Mouse (Mus musculus): ENCODE data around the gene Ttll11. TPM values are rescaled to one million over a fixed set of nuclear protein-coding genes. Genes with fewer than 3 reads are reported as not detected.

Ttll11 gene
- polyA plus RNA-seq, 1 experiment from 2014 or later = 4.9 TPM

DNA sequence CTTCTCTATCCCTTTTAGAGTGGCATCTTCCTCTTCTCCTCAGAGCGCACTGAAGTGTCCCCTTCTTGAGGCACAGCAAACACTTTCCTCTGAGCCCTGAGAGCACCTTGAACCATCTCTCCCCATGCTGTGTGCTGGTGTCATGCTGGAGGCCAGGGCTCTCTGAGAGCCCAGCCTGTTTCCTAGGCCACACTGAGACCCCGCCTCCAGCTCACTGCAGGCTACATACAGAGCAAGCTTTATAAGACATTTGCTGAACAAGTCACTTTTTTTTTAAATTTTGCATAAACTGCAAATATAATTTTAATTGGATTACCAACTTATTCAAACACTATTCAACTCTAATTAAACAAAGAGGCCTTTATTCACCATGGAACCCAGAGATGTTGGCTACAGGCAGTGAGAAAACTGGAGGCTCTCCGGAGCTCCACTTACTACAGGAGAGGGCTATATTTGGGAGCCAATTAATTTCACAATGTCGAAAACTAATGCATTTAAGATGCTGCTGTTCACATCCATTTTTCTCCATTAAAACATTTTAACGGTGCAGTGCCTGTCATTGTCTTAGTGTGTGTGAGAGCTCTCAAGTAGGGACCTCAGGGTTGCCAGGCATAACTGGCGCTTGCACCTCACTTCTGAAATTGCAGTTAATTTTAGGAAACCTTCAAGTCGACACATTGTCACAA, 119.9 kb downstream of the Ttll11 start:
- no peak overlapping the region for H3K9ac ChIP-seq (ENCODE audit: low read depth, low read length)
- no peak overlapping the region for H3K4me2 ChIP-seq (ENCODE audit: low read length)
- peaks cover 13% of the 10 kb centered on the region for H3K4me1 ChIP-seq (ENCODE audit: control insufficient read depth, insufficient read depth, low read length)
- H3K4me3 ChIP-seq (ENCODE audit: low read depth, low read length) = no peak overlapping the region
- peak overlapping the region; percentile 61; the same call in 1 of the 2 replicates for H3K27ac ChIP-seq (ENCODE audit: low read length)
- no peaks in the 10 kb centered on the region for H3K9me3 ChIP-seq (replicated peaks; ENCODE audit: control insufficient read depth, low read length, poor library complexity, severe bottlenecking)
- H3K27me3 ChIP-seq (ENCODE audit: control insufficient read depth, insufficient read depth, low read depth, low read length) = no peaks in the 10 kb centered on the region
- H3K36me3 ChIP-seq (ENCODE audit: control insufficient read depth, insufficient read depth, low read length) = no peaks in the 10 kb centered on the region
- 63% methylated on average over 7 of the region's 7 CpGs for WGBS
- ATAC-seq = peak; percentile 57

DNA sequence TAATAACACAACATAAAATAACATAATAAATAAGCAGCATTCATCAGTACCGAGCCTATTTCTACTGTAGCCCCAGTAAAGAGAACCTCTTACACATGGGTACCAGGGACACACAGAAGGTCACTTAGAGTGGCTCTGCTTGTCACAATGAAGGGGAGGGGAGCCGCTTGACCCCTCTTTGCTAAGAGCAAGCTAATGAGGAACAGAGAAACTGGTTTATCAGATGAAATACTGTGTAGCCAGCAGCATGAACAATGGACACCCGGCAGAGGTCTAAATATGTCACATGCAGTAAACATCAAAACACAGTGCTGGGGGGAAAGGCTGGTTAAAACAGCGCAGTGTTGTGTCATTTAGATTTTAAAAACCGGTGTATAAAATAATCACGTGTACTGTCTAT, 121.4 kb downstream of the Ttll11 start:
- Histone ChIP-seq H3K4me1 (ENCODE audit: control insufficient read depth, insufficient read depth, low read length) (peaks cover 13% of the 10 kb centered on the region), H3K9ac (ENCODE audit: low read depth, low read length) (no peak overlapping the region), H3K9me3 (replicated peaks; ENCODE audit: control insufficient read depth, low read length, poor library complexity, severe bottlenecking) (no peaks in the 10 kb centered on the region), H3K36me3 (ENCODE audit: control insufficient read depth, insufficient read depth, low read length) (no peaks in the 10 kb centered on the region), H3K27me3 (ENCODE audit: control insufficient read depth, insufficient read depth, low read depth, low read length) (no peaks in the 10 kb centered on the region), H3K4me2 (ENCODE audit: low read length) (no peak overlapping the region), H3K4me3 (ENCODE audit: low read depth, low read length) (no peak overlapping the region), H3K27ac (ENCODE audit: low read length) (no peak overlapping the region)
- ATAC-seq = no peak
- WGBS = 71% methylated on average over 6 of the region's 6 CpGs

DNA sequence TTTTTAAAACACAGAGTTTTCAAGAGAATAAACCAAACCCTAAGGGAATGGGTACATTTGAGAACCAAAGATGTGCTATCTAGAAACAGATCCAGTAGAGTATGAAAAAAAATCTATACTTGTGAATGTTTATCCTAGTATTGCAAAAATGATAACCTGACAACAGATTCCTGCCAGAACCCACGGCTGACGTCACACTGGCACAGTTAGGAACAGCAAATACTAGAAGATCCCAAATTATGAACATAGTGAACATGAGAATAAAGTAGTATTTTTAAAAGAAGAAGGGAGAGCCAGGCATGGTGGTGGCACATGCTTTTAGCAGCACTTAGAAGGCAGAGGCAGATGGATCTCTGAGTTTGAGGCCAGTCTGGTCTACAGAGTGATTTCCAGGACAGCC, 122.8 kb downstream of the Ttll11 start:
- Histone ChIP-seq H3K4me3 (ENCODE audit: low read depth, low read length) (no peak overlapping the region), H3K27me3 (ENCODE audit: control insufficient read depth, insufficient read depth, low read depth, low read length) (no peaks in the 10 kb centered on the region), H3K36me3 (ENCODE audit: control insufficient read depth, insufficient read depth, low read length) (no peaks in the 10 kb centered on the region), H3K9ac (ENCODE audit: low read depth, low read length) (no peak overlapping the region), H3K4me1 (ENCODE audit: control insufficient read depth, insufficient read depth, low read length) (peaks cover 14% of the 10 kb centered on the region), H3K9me3 (replicated peaks; ENCODE audit: control insufficient read depth, low read length, poor library complexity, severe bottlenecking) (no peaks in the 10 kb centered on the region), H3K4me2 (ENCODE audit: low read length) (no peak overlapping the region), H3K27ac (ENCODE audit: low read length) (no peak overlapping the region)
- 83% methylated on average over 2 of the region's 2 CpGs for WGBS
- ATAC-seq = no peak

DNA sequence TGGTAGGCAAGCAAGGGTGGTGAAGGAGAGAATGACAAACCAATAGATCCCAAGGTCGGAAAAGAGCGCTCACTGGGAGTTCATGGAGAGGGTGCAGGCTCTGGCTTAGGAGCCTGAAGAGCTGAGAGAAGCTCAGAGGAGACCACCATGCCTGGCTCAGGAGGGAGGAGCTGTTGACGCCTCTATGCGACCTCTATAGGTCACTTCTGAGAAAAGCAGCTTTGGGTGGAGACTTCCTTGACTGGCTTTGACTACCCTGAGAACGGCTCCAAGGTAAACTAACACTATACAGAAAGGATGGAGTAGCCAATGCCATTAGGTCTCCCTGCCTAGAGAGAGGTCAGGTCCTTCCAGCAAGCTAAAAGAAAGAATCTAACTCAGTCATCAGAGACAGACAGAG, 124.8 kb downstream of the Ttll11 start:
- H3K27me3 ChIP-seq (ENCODE audit: control insufficient read depth, insufficient read depth, low read depth, low read length) = no peaks in the 10 kb centered on the region
- peaks cover 16% of the 10 kb centered on the region for H3K4me1 ChIP-seq (ENCODE audit: control insufficient read depth, insufficient read depth, low read length)
- no peak overlapping the region for H3K4me3 ChIP-seq (ENCODE audit: low read depth, low read length)
- H3K9ac ChIP-seq (ENCODE audit: low read depth, low read length) = no peak overlapping the region
- WGBS = 36% methylated on average over 5 of the region's 5 CpGs
- no peaks in the 10 kb centered on the region for H3K9me3 ChIP-seq (replicated peaks; ENCODE audit: control insufficient read depth, low read length, poor library complexity, severe bottlenecking)
- H3K4me2 ChIP-seq (ENCODE audit: low read length) = no peak overlapping the region
- H3K27ac ChIP-seq (ENCODE audit: low read length) = no peak overlapping the region
- no peaks in the 10 kb centered on the region for H3K36me3 ChIP-seq (ENCODE audit: control insufficient read depth, insufficient read depth, low read length)
- no peak for ATAC-seq

DNA sequence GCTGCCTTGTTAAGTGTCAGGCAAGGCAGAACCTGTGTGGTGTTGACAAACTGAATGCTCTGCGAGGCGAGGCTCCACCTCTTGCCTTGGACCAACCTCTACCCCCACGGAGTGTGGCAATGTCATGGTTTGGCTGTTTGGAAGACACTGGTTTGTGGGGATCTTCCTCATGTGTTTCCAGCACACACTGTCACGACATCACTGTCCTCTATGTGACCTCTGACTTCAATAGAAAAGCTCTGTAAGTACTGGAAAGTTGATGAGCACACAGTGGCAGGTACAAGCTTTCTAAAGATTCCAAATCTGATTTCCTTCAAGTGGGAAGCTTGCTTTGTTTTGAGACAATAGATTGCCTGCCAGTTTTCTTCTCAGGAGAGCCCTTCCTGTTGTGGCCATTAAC, 126.7 kb downstream of the Ttll11 start:
- no peaks in the 10 kb centered on the region for H3K9me3 ChIP-seq (replicated peaks; ENCODE audit: control insufficient read depth, low read length, poor library complexity, severe bottlenecking)
- H3K27ac ChIP-seq (ENCODE audit: low read length) = no peak overlapping the region
- peaks cover 17% of the 10 kb centered on the region for H3K4me1 ChIP-seq (ENCODE audit: control insufficient read depth, insufficient read depth, low read length)
- H3K4me3 ChIP-seq (ENCODE audit: low read depth, low read length) = no peak overlapping the region
- H3K9ac ChIP-seq (ENCODE audit: low read depth, low read length) = no peak overlapping the region
- H3K36me3 ChIP-seq (ENCODE audit: control insufficient read depth, insufficient read depth, low read length) = no peaks in the 10 kb centered on the region
- ATAC-seq = no peak
- 63% methylated on average over 4 of the region's 4 CpGs for WGBS
- no peaks in the 10 kb centered on the region for H3K27me3 ChIP-seq (ENCODE audit: control insufficient read depth, insufficient read depth, low read depth, low read length)
- H3K4me2 ChIP-seq (ENCODE audit: low read length) = no peak overlapping the region

DNA sequence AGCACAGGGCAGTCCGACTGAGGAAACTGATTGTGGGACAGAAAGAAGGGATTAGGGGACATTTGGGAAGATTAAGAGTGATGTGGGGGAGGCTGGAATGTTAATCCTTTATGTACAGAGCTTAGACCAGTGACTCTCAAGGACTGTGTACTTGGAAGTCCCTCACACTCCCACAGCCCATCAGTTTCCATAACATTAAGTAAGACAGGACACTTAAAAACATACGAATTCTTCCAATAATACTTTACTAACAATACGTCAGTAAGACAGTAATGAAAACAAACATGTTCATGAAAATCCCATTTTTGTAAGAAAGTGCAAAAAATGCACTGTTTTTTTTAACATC, 127.6 kb downstream of the Ttll11 start:
- Histone ChIP-seq H3K4me2 (ENCODE audit: low read length) (no peak overlapping the region), H3K4me1 (ENCODE audit: control insufficient read depth, insufficient read depth, low read length) (peaks cover 17% of the 10 kb centered on the region), H3K27ac (ENCODE audit: low read length) (no peak overlapping the region), H3K9me3 (replicated peaks; ENCODE audit: control insufficient read depth, low read length, poor library complexity, severe bottlenecking) (no peaks in the 10 kb centered on the region), H3K27me3 (ENCODE audit: control insufficient read depth, insufficient read depth, low read depth, low read length) (no peaks in the 10 kb centered on the region), H3K9ac (ENCODE audit: low read depth, low read length) (no peak overlapping the region), H3K4me3 (ENCODE audit: low read depth, low read length) (no peak overlapping the region), H3K36me3 (ENCODE audit: control insufficient read depth, insufficient read depth, low read length) (no peaks in the 10 kb centered on the region)
- 34% methylated on average over 3 of the region's 3 CpGs for WGBS
- ATAC-seq = no peak

DNA sequence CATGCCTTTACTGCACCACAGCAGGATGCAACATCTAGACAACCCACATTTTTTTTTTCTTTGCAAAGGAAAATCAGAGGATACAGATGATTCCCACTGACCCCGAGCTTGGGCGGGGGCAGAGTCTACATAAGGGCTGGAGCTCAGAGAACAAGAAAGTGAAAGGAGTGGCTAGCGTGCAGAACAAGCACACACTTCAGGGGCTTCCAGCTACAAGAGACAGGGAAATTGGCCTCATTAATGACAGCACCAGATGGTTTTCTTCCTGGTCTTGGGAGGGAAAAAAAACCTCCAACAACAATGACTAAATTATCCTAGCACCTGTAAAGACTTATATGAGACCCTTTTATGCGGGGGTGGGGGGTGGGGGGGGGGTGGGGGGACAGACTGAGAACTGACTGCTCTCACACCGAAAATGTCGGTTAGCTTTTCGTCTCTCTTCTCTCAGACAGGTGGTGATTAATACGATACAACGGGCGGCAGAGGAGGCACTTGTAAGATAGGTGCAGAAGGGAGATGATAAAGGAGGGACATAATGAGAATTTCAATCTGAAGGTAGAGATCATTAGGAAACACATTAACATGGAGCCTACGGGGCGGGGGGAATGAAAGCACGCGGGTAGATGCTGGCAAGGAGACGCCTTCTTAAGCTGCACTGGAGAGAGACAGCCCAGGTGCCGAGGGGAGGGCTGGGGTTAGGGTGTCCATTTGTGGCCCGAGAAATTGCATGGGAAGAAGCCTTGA, 128.1 kb downstream of the Ttll11 start:
- ATAC-seq = no peak
- Histone ChIP-seq H3K4me1 (ENCODE audit: control insufficient read depth, insufficient read depth, low read length) (peaks cover 17% of the 10 kb centered on the region), H3K4me2 (ENCODE audit: low read length) (0 out of 2 replicates have a peak overlapping the region, but pooled peaks have one; percentile 12), H3K9me3 (replicated peaks; ENCODE audit: control insufficient read depth, low read length, poor library complexity, severe bottlenecking) (no peaks in the 10 kb centered on the region), H3K36me3 (ENCODE audit: control insufficient read depth, insufficient read depth, low read length) (no peaks in the 10 kb centered on the region), H3K4me3 (ENCODE audit: low read depth, low read length) (no peak overlapping the region), H3K27ac (ENCODE audit: low read length) (no peak overlapping the region), H3K27me3 (ENCODE audit: control insufficient read depth, insufficient read depth, low read depth, low read length) (no peaks in the 10 kb centered on the region), H3K9ac (ENCODE audit: low read depth, low read length) (no peak overlapping the region)
- 15% methylated on average over 17 of the region's 17 CpGs for WGBS

DNA sequence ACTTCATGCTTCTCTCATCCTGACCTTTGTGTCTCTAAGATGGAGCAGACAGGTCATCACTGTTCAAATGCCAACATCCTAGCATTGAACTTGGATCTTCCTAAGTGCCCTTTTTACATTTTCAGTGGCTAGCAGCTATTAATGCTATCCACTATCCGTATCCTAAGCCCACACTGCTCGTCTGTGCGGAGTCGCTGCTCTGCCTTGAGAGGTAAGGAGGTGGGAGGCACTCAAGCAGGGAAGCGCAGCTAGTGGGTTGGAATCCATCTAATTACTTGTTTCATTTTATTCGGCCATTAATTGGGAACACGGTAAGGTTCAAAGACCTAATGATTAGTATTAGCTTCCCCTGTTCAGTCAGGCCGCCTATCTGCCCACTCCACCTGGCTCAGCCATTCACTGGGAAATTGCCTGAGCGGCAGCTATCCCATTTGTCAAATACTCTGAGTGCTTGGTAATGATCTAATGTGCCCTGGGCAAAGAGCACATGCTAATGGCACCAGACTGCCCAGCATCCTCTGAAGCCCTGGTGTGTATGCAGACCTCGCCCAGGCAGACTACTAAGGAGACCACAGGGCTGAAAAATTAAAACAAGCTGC, 130.0 kb downstream of the Ttll11 start:
- WGBS = 38% methylated on average over 10 of the region's 10 CpGs
- H3K27ac ChIP-seq (ENCODE audit: low read length) = no peak overlapping the region
- no peak overlapping the region for H3K9ac ChIP-seq (ENCODE audit: low read depth, low read length)
- ATAC-seq = peak; percentile 65
- H3K4me3 ChIP-seq (ENCODE audit: low read depth, low read length) = no peak overlapping the region
- H3K36me3 ChIP-seq (ENCODE audit: control insufficient read depth, insufficient read depth, low read length) = no peaks in the 10 kb centered on the region
- no peaks in the 10 kb centered on the region for H3K27me3 ChIP-seq (ENCODE audit: control insufficient read depth, insufficient read depth, low read depth, low read length)
- H3K4me1 ChIP-seq (ENCODE audit: control insufficient read depth, insufficient read depth, low read length) = peaks cover 21% of the 10 kb centered on the region
- no peak overlapping the region for H3K4me2 ChIP-seq (ENCODE audit: low read length)
- no peaks in the 10 kb centered on the region for H3K9me3 ChIP-seq (replicated peaks; ENCODE audit: control insufficient read depth, low read length, poor library complexity, severe bottlenecking)

Data from midbrain, embryonic 16.5 days (tissue).